8 mouse cellular contexts compared by ENCODE assay signal in the genomic region with DNA sequence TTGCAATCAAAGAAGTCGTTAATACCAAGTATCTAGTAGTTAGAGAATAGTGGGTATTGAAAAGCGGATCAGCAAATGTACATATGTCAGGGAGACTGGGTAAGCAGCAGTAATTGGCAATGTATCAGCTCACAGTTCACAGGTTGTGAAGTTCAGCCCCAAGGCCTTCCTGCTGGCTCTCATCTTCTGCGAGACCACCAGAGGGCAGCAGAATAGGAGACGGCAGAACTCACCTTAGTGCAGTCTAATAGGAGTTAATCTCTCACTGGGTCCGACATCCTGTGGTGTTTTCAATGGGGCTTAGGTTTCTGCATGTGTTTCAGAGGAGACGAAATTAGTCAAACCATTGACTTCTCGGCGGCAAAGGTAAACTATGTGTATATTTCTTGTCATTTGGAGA. TPM values are rescaled to one million over a fixed set of nuclear protein-coding genes. Genes with fewer than 3 reads are reported as not detected.
DNase-seq lines count a peak whose midpoint lies in the region; ATAC-seq and TF ChIP-seq lines count a peak whose summit lies in the region.

No protein-coding gene starts in this region.

- 35% methylated on average over 8 of the region's 8 CpGs for WGBS in forebrain, postnatal 0 days
- WGBS in forebrain, embryonic 15.5 days: 39% methylated on average over 8 of the region's 8 CpGs
- 37% methylated on average over 8 of the region's 8 CpGs for WGBS in midbrain, embryonic 11.5 days
- 40% methylated on average over 8 of the region's 8 CpGs for WGBS in midbrain, embryonic 10.5 days
- 74% methylated on average over 8 of the region's 8 CpGs for WGBS in cerebellum, adult 2 months

- TF ChIP-seq CTCF in forebrain, postnatal 0 days (IDR thresholded peaks at IDR 0.05; ENCODE audit: low read depth): peak; percentile 25; the same call in 1 of the 2 replicates
- no peak for TF ChIP-seq CTCF in cerebellum, adult 2 months (IDR thresholded peaks at IDR 0.05; ENCODE audit: borderline replicate concordance, insufficient read depth, low read depth, low read length)

- H3K4me2 ChIP-seq in forebrain, postnatal 0 days (ENCODE audit: low read depth): no peak overlapping the region
- H3K4me2 ChIP-seq in forebrain, embryonic 15.5 days (replicated peaks): no peak overlapping the region
- no peak overlapping the region for H3K4me2 ChIP-seq in midbrain, embryonic 11.5 days

- H3K4me1 ChIP-seq in forebrain, postnatal 0 days (ENCODE audit: insufficient read depth): no peaks in the 10 kb centered on the region
- no peaks in the 10 kb centered on the region for H3K4me1 ChIP-seq in forebrain, embryonic 15.5 days
- no peaks in the 10 kb centered on the region for H3K4me1 ChIP-seq in midbrain, embryonic 11.5 days (ENCODE audit: control insufficient read depth, insufficient read depth, low read length)
- H3K4me1 ChIP-seq in midbrain, embryonic 10.5 days: no peaks in the 10 kb centered on the region
- H3K4me1 ChIP-seq in cerebellum, adult 2 months (ENCODE audit: control insufficient read depth, insufficient read depth, low read length): peaks cover 4% of the 10 kb centered on the region; the same call in 1 of the 2 replicates

- DNase-seq in forebrain, postnatal 0 days: no peak
- DNase-seq in midbrain, embryonic 11.5 days (ENCODE audit: low spot score, missing footprints): no peak
- no peak for DNase-seq in midbrain, embryonic 10.5 days (ENCODE audit: low spot score)
- DNase-seq in R1 (ENCODE audit: low read depth, low spot score): peak; percentile 46
- DNase-seq in cerebellum, adult 11-12 months: no peak
- no peak for DNase-seq in cerebellum, adult 2 months

- H3K36me3 ChIP-seq in forebrain, postnatal 0 days (ENCODE audit: insufficient read depth): no peaks in the 10 kb centered on the region
- H3K36me3 ChIP-seq in forebrain, embryonic 15.5 days: no peaks in the 10 kb centered on the region
- H3K36me3 ChIP-seq in midbrain, embryonic 11.5 days (ENCODE audit: control insufficient read depth, insufficient read depth, low read length): no peaks in the 10 kb centered on the region
- no peaks in the 10 kb centered on the region for H3K36me3 ChIP-seq in midbrain, embryonic 10.5 days

- H3K4me3 ChIP-seq in forebrain, postnatal 0 days (ENCODE audit: low read depth, low read length): no peak overlapping the region
- H3K4me3 ChIP-seq in forebrain, embryonic 15.5 days: no peak overlapping the region
- H3K4me3 ChIP-seq in midbrain, embryonic 11.5 days (ENCODE audit: low read depth, low read length): no peak overlapping the region
- no peak overlapping the region for H3K4me3 ChIP-seq in midbrain, embryonic 10.5 days
- H3K4me3 ChIP-seq in cerebellum, adult 2 months (replicated peaks; ENCODE audit: insufficient read depth, low read depth, low read length): no peak overlapping the region

- no peaks in the 10 kb centered on the region for H3K27me3 ChIP-seq in forebrain, postnatal 0 days (ENCODE audit: insufficient read depth, low read length)
- no peaks in the 10 kb centered on the region for H3K27me3 ChIP-seq in forebrain, embryonic 15.5 days
- H3K27me3 ChIP-seq in midbrain, embryonic 11.5 days (ENCODE audit: control insufficient read depth, insufficient read depth, low read length): no peaks in the 10 kb centered on the region
- H3K27me3 ChIP-seq in midbrain, embryonic 10.5 days (ENCODE audit: low read depth, poor library complexity, severe bottlenecking): no peaks in the 10 kb centered on the region
- no peaks in the 10 kb centered on the region for H3K27me3 ChIP-seq in cerebellum, adult 2 months (ENCODE audit: control insufficient read depth, insufficient read depth, low read length)

- H3K27ac ChIP-seq in forebrain, postnatal 0 days (ENCODE audit: low read depth, low read length): no peak overlapping the region
- H3K27ac ChIP-seq in forebrain, embryonic 15.5 days (replicated peaks): no peak overlapping the region
- no peak overlapping the region for H3K27ac ChIP-seq in midbrain, embryonic 11.5 days (ENCODE audit: low read depth, low read length)
- H3K27ac ChIP-seq in midbrain, embryonic 10.5 days (replicated peaks): no peak overlapping the region
- no peak overlapping the region for H3K27ac ChIP-seq in cerebellum, adult 2 months (ENCODE audit: insufficient read depth, low read length)

- no peak for TF ChIP-seq POLR2A in cerebellum, adult 2 months (IDR thresholded peaks at IDR 0.05; ENCODE audit: borderline replicate concordance, insufficient read depth, low read length)

- H3K9me3 ChIP-seq in forebrain, postnatal 0 days (ENCODE audit: low read length): no peaks in the 10 kb centered on the region
- no peaks in the 10 kb centered on the region for H3K9me3 ChIP-seq in forebrain, embryonic 15.5 days
- no peaks in the 10 kb centered on the region for H3K9me3 ChIP-seq in midbrain, embryonic 11.5 days (ENCODE audit: control insufficient read depth, low read length)
- no peaks in the 10 kb centered on the region for H3K9me3 ChIP-seq in midbrain, embryonic 10.5 days (replicated peaks)

- no peak for ATAC-seq in forebrain, postnatal 0 days
- no peak for ATAC-seq in forebrain, embryonic 15.5 days (replicated peaks)
- ATAC-seq in midbrain, embryonic 11.5 days (ENCODE audit: low FRiP score): peak; percentile 54; the same call in 1 of the 2 replicates
- peak; percentile 76; the same call in 1 of the 2 replicates for ATAC-seq in megakaryocyte progenitor cell, adult 5-6 weeks (replicated peaks; ENCODE audit: poor library complexity)

- no peak overlapping the region for H3K9ac ChIP-seq in forebrain, postnatal 0 days
- H3K9ac ChIP-seq in forebrain, embryonic 15.5 days (replicated peaks): no peak overlapping the region
- H3K9ac ChIP-seq in midbrain, embryonic 11.5 days (ENCODE audit: low read length): no peak overlapping the region

RNA-seq across cellular contexts. Expression of a gene that starts 46.7 kb away (rescaled TPM):
- total RNA-seq in forebrain, postnatal 0 days (2014; rRNA removed): 0.54 and 1.2 TPM in 2 replicates
- 0.54 and 0.64 TPM in 2 replicates for polyA plus RNA-seq in forebrain, postnatal 0 days (2015; fragmentation: Nextera tagmentation; extraction: Ambion mirVana)
- 0.18 and 0.22 TPM in 2 replicates for polyA plus RNA-seq in forebrain, embryonic 15.5 days (2015; fragmentation: Nextera tagmentation; extraction: Ambion mirVana)
- polyA plus RNA-seq in midbrain, embryonic 11.5 days (2014; fragmentation: Nextera tagmentation; extraction: Ambion mirVana): 0.41 and 0.45 TPM in 2 replicates
- polyA plus RNA-seq in midbrain, embryonic 10.5 days (2016; fragmentation: Nextera tagmentation; extraction: Ambion mirVana): 0.15 and 0.26 TPM in 2 replicates
- total RNA-seq in megakaryocyte progenitor cell, adult 5-6 weeks (2015): not detected in 2 replicates
- total RNA-seq in megakaryocyte progenitor cell, adult 5-6 weeks (2017): not detected in 2 replicates
- polyA plus RNA-seq in cerebellum, adult 2 months (2012; rRNA removed): 4.4 and 6.1 TPM in 2 replicates

Comparison
In these comparisons a context has a peak if more than half of its experiments do, and no peak if none do; other contexts are left out.
1. ATAC-seq: peak in midbrain, embryonic 11.5 days (single experiment) and megakaryocyte progenitor cell, adult 5-6 weeks (single experiment); none in forebrain, postnatal 0 days (single experiment) and forebrain, embryonic 15.5 days (single experiment).